Mouse (Mus musculus): Measurements from ENCODE around the gene Ncor2.

GRCm38 (mm10) chr5:125124002-125124401, 55.0 kb downstream of the Ncor2 start:
- TF ChIP-seq CHD2 (IDR thresholded peaks at IDR 0.05; ENCODE audit: low read depth, low read length): no peak
- no peak for TF ChIP-seq MAFK (IDR thresholded peaks at IDR 0.05; ENCODE audit: insufficient read depth, low read depth, low read length)
- TF ChIP-seq ZNF384 (IDR thresholded peaks at IDR 0.05; ENCODE audit: low read depth, low read length): no peak
- TF ChIP-seq HCFC1 (IDR thresholded peaks at IDR 0.05; ENCODE audit: borderline replicate concordance, insufficient read depth, low read length): no peak
